Mouse (Mus musculus) layer of hippocampus, postnatal 14 days (tissue): ENCODE data around the gene Inka1. TPM values are rescaled to one million over a fixed set of nuclear protein-coding genes. Genes with fewer than 3 reads are reported as not detected.
"Not testable (repeated sequence)": the region's sequence is repeated elsewhere in the genome, so short reads cannot be mapped to it uniquely, and the experiment has no call there.

Experiments used
- DNase-seq, 2 experiments: peaks; one replicate each; pipeline ENCODE4 v3.0.0; 2021 to 2022; ENCODE audit warnings: low spot score in 2 of 2, mixed read lengths in 1 of 2
- long read RNA-seq, 2 experiments: library from polyadenylated mRNA; stranded (forward); transcript quantifications; one replicate each; pipeline ENCODE4 v2.0.0; 2021
- total RNA-seq, 2 experiments: library from RNA; stranded (reverse); gene quantifications; 2 replicates each; pipeline ENCODE4 v1.2.3; 2021

The Inka1 gene
- 10 to 100 TPM in 1 of 2 experiments, 1 to 10 TPM in 1; 9.2 to 11.5 TPM for total RNA-seq
- long read RNA-seq, experiment 1, partial matches to known transcripts = 0 of 5 reads
- long read RNA-seq, experiment 1, other reads (novel, unspliced or antisense) = 1 of 5 reads
- long read RNA-seq, experiment 2, transcript Inka1-201 (2 exons, 1,025 nt) = major isoform, 11 of 11 reads
- long read RNA-seq, experiment 2, partial matches to known transcripts = 0 of 11 reads
- long read RNA-seq, experiment 2, other reads (novel, unspliced or antisense) = 0 of 11 reads

DNA sequence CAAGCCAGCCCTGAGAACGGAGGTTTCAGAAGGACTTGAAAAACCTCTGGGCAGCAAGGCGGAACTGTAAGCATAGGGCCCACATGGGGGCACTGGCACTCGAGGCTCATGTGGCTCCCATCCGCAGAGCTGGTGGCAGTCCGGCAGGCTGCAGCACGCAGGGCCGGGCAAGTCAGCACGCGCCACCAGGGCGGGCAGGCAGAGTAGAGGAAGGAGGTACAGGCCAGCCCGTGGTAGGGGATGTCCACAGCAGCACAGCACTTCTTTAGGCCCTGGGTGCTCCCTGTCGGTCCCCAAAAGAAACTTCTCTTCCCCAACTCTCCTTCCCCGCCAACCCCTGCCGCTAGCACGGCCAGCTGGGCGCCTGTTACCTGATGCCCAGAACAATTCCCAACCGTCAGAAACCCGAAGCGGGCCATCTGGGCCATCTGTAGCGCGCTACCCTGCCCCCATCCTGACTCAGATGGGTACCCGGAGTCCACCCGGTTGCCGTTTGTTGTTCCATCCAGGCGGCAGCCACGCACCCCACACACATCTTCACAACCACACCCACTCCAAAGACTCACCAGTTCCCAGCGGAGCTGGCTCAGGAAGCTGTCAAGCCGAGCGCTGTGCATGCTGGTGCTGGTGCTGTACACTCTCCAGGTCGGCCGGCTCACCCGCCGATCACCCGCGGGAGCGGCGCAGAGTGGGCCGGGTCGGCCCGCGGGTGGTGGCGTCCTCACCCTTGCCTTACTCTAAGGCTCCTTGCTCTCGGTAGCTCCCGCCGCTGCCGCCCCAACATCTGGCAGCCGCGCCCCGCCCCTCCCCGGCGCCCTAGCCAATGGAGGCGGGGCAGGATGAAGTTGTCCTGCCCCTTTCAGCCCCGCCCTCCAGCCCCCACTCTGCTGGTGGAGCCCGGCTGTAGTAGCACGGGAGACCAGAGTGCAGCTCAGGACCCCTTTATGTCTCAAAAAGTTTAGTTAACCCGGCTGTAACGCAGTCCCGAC lies at the start of gene Inka1:
Inka1 (minus strand) TSS at position 749 of the 989 bp plus-strand sequence.
- DNase-seq = peak; percentile 78

DNA sequence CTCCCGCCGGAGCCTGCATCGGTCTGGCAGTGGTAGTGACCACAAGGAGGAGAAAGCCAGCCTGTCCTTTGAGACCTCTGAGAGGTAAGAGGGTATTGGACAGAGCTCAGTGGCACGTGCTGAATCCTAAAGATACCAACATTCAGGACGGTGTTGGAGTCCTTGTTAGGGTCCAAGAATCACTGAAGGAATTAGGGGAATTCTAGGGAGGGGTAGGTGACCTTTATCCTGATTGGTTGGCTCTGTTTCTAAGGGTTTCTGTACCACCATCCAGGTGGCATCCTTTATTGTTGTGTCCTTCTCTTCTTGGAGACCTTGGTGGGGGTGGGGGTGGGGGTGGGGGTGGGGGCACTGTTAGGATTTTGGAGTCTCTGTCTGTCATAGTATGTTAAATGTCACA lies 46.4 kb upstream of the Inka1 start:
- no peak for DNase-seq

DNA sequence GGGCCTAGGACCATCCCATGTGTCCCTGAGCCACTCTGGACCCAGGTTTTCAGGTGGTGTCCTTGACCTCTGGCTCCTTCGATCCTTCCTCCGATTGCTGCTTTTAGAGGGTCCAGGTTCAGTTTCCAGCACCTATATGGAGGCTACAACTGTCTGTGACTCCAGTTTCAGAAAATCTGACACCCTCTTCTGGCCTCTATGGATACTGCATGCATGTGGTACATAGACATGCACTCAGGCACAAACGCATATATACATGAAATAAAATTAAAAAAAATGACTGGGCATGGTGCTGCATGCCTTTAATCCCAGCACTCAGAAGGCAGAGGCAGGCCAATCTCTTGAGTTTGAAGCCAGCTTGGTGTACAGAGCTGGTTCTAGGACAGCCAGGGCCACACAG lies 42.2 kb upstream of the Inka1 start:
- no peak for DNase-seq

DNA sequence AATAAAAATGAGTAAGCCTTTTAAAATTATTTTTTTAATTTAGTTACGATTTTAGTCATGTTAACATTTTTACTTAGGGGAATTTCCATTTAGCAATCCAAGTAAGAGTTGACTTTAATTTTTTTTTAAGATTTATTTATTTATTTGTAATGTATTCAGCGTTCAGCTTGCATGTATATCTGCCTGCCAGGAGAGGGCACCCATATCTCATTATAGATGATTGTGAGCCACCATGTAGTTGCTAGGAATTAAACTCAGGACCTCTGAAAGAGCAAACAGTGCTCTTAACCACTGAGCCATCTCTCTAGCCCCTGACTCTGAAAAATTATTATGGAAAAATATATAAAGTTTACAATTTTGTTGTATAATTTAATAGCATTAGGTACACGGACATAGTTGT lies 40.9 kb upstream of the Inka1 start:
- DNase-seq = no peak

DNA sequence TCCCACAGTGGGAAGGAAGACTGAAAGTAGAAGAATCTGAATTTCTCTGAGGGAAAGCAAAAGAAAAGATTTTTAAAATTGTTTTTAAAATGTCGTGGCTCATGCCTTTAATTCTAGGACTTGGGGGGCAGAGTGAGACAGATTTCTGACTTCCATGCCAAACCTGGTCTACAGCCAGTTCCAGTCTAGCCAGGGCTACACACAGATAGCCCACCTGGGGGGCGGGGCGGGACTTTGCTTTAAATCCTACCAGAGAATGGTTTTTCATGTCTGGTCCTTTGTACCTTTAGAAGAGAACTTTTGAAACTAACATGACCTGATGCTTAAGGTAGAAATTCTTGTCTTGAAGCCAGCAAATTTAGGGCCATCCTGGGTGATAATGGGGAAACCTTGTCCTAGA lies 37.5 kb upstream of the Inka1 start:
- no peak for DNase-seq

DNA sequence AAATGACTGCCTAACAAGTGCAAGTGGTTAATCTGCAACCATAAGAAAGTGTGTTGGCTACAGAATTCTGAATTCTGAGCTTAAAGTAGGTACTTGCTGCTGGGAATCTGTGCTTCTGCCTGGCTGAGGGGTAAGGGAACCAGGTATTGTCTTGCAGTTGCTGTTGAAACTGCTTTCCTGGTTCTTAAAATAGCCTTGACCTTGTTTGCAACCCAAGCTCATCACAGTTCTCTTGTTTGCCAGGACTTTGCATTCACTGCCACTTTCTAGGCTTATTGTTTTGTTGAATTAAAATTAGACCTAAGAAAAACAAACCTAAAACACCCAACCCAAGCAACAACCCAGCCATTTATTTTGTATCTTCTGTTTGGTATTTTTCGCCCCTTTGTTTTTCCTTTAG lies 35.1 kb upstream of the Inka1 start:
- DNase-seq = no peak

DNA sequence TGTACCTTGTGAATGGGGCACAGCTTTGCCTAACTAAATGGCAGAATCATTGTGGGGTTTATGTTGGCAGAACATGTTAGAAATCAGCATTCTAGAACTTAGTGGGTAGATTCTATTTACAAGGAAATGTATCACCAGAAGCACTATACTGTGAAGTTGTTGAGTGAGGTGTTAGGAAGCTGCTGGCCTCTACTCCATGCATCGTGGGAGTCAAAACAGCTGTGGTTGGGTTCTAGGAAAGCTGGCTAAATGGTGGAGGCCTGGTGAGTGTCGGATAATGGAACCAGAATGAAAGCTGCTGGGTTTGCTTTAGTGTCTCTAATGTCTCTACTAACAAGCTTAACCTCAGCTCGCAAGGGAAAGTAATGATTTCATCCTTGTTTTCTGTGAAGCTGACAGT lies 31.4 kb upstream of the Inka1 start:
- no peak for DNase-seq

DNA sequence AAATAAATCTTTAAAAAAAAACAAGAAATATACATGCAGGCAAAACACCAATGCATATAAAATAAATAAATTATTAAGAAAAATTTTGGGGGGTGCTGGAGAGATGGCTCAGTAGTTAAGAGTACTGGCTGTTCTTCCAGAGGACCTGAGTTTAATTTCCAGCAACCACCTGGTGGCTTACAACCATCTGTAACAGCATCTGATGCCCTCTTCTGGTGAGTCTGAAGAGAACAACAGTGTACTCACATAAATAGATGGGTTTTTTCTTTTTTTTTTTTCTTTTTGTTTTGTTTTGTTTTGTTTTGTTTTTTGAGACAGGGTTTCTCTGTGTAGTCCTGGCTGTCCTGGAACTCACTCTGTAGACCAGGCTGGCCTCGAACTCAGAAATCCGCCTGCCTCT lies 27.9 kb upstream of the Inka1 start:
- not testable (repeated sequence) for DNase-seq

DNA sequence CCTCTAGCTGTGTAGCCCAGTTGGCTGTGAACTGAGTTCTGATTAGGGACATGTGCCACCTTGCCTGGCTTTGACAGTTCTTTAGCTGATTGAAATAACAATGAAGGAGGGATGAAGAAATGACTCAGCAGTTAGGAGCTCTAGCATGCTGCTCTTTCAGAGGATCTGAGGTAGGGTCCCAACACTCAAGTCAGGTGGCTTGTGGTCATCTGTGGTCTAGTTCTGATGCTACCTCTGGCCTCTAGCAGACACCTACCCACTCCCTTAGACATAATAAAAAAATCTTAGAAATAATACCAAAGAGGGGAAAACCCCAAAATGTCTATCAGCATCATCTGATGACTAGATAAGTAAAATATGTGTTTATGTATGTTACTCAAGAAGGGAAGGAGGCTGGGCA lies 24.7 kb upstream of the Inka1 start:
- no peak for DNase-seq

DNA sequence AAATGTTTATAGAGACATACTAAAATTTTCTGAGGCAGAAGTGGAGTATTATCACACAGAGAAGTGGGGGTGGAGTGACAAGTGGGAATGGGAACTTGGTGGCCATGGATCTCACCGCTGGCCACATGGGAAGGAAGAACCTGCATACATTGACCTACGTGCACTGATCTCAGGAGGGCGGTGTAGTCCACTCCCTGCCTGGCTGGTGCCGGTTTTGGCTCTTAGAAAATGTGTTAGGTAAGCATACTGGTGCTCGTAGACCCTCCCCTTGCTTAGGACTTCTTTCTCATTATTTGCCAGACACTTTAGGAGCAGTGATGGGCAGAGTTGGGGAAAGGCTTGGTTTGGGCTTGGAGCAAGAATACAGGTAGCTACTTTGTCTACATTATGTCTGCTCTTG lies 22.4 kb upstream of the Inka1 start:
- no peak for DNase-seq

DNA sequence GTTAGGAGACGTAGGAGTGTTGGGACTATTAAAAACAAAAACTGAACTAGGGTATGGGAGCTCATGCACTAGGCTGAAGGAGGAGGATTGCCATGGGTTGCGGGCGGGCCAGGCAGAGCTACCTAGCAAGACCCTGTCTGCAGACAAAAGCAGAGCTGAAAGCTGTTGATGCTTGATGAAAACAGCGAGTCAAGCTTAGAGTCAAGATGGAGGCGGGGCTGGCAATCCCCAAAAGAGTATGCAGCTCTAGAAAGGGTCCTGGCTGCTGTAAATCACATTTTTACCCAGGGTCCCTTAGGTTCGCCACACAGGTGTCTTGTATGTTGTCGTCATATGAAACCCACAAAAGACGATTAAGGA lies 17.8 kb upstream of the Inka1 start:
- DNase-seq = peak in 1 of 2 experiments; percentile 17

DNA sequence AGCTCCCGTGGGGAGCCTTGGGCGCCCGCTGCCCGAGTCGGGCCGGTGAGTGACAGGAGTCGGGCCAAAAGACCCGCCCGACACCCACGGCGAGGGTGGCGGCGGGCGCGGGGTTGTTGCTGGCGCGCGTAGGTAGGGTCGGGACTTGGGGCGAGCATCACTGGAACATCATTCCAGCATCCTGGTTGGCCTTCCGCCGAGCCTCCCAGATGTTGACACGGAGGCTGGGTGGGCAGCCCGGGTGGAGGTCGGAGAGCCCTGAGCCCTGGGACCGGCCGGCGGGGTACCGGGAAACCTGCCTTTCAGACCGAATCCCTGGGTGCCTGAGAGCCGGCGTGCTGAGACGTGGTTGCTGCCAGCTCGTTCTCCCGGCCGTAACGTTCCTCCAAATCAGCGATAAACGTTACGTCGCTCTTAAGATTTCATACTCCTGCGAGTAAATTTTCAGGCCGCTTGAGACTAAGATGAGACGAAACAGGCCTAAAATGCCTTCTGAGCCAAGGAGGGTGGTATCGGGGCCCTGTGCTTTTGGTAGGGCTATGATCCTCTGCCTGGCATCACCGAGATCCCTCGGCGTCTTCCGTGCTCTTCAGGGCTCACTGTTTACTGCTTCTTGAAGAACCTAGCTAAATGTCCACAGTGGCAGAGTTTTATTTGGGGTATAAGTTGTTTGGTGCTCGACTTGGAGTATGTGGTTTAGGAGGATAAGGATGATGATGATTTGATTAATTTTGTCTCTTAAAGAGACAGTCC lies 17.3 kb upstream of the Inka1 start:
- DNase-seq = no peak

DNA sequence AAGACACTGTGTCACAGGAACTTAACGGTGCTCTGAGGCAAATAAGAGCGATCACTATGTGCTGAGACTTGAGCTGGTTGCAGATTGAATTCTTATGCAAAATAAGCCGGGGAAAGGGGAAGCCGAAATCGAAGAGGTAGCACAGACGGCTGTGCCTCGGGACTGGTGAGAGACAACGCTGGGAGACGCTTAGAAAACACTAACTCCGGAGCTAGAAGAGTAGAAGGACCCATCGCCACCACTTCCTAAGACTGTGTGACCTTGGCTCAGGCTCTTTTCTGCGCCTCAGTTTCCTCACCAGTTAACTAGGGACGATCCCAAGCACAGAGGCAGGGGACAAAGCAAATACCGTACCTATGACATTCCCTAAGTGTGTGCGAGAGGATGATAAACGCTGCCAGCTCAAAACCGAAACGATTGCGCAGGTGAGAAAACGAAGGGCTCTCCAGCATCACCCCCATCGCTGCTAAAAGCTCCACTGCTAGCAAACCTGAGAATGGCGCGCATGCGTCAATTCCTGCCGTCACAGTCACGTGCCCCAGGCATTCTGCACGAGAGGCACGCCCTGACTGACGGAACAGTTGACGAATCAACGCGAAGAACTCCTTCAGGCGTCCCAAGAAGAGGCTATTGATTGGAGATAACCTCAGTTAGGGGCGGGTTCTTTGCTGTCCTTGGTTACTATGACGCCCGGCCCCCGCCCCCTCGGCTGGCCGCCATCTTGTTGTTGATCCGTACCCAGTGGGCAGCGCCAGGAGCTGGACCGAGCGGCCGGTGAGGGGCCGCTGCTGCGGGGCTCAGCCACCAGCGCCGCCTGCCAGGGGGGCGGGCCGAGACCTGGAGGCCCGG lies 16.5 kb upstream of the Inka1 start, which contains the start of gene Ip6k1:
Ip6k1 (plus strand) TSS at position 580 of the 849 bp plus-strand sequence.
- DNase-seq = peak; percentile 100

DNA sequence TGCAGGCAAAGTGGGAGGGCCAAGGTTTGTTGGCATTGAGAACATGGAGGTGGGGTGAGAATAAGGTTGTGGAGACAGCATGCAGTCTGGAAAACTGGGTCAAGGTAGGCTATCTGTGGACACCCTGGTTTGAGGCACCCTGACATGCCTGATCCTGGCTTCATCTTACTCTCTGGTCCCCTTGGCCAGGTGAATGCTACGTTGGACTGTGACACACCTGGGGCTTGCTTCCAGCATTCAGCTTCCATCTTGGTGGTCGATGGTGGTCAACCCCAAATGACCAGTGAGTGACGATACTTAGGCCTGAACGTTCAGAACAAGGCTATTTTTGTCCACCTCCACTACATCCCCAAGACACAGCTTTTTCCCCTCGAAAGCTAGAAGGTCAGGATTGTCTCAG lies 10.4 kb upstream of the Inka1 start, which contains the start of gene Gm20662:
Gm20662 (plus strand) TSS at position 301 of the 400 bp plus-strand sequence.
- DNase-seq = no peak

DNA sequence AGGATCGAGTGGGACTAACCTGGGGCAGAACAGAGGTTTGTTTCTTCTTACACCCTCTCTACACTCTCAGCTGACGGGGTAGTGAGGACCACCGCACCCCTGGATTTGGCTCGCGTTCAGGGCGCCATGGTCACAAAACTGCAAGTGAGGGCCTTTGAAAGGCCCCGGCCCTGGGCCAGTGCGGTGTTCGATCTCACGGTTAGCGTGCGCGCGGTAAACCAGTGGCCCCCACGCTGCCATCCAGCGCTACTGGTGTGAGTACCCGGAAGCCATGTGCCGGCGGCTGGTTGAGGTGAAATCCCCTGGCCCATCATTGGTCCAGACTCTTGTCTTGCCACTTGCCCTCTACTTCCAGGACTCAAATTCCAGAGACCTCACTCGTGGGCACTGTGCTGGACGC lies 9.8 kb upstream of the Inka1 start:
- DNase-seq = no peak

DNA sequence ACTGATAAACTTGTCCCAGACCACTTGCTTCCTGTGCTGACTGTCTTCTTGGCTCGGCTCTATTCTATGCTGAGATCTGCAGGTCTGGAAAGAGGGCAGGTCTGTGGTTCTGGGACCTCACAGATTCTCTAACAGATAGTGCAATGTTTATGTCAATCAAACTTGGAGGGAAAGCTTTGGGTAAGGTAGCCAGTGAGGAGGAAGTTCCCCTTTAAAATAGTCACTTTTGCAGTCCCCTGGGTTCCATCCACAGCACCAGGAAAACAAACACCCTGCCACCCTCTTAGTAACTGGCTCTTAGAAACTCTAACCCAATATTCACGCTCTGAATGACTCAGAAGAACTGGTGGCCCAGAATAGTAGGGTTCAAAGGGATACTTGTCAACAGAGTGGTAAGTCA lies 8.8 kb upstream of the Inka1 start:
- DNase-seq = no peak

DNA sequence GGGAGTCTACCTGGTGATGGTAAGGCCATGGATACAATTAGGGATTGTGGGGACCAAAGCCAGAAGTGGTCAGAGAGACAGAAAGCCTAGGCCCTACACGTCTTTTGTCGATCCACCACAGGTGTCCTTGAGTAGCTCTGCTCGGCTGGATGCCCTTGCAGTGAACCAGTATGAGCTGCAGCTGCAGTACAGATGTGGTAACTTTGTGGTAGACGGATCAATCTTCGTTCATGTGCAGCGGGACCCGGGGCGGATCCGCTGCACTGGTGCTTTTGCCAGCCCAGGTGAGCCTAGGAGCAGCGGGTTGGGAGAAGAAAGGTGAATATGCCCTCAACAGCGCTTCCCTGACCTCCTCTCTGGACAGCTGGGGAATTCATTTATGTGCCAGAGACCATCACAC lies 7.3 kb upstream of the Inka1 start:
- DNase-seq = no peak

DNA sequence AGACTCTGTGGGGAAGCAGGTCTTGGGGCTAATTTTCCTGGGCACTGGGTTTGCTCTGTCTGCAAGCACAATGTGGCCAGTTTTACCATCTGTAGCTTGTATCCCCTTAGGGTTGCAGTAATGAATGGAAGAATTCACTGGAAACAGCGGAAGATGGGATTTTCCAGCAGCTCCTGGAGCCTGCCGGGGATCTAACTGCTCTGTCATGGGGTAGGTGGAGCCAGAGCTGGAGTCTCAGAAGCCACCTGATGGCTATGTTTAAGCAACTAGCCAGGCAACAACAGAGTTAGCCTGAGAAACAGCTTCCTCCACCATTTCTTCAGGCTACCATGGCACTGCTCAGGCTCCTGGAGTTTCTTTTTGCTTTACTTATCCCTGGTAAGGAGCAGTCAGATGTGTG lies 6.5 kb upstream of the Inka1 start, which contains the start of gene Cdhr4:
Cdhr4 (plus strand) TSS at position 301 of the 400 bp plus-strand sequence.
- no peak for DNase-seq

DNA sequence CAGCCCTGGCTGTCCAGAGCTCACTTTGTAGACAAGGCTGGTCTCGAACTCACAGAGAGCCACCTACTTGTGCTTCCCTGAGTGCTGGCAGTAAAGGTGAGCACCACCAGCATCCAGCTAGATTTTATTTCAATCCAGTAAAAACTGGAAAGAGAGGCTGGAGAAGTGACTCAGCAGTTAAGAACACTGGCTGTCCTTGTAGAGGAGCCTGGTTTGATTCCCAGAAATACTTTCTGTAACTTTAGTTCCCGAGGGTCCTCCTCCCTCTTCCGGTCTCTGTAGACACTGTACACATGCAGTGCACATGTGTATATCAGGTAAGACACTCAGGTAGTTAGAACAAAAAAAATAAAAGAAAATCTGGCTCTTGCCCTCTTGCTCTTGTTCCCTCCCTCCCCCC lies 2.3 kb upstream of the Inka1 start:
- DNase-seq = no peak

DNA sequence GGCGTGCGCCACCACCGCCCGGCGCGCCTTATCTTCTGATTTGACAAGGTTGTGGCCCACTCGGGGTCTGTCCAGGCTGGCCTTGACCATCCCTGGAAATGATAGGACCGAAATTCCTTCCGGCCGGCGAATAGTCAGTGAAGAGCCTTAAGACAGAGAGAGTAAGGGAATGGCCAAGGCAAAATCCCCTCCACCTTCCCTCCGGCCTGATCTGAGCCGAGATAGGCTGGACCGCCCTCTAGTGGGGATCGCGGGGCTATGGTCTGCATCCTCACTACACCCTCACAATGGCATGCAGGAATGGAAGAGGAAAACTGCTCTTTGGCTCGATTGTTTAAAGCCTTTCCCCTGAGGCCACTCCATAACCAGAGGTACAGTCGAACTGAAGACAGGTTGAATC lies 697 bp upstream of the Inka1 start:
- peak; percentile 73 to 79 for DNase-seq

DNA sequence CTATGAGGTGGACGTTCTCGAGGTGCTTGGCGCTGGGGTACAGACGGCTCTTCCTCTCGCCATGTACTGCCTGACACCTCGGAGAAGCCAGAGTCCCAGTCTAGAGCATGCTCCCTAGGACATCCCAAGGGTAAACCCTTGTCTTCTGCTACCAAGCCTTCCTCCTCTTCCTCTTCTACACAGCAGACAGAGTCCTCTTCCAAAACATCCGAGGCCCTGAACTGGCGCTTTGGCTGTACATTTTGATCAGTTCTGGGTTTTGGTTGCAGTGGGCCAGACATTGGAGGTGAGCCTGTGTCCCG lies 974 bp downstream of the Inka1 start:
- DNase-seq = no peak
